Mouse (Mus musculus) gastrocnemius, postnatal 14 days (tissue): ENCODE data around the gene Mdn1. TPM values are rescaled to one million over a fixed set of nuclear protein-coding genes. Genes with fewer than 3 reads are reported as not detected.

Experiments used
- DNase-seq: peaks from one replicate; pipeline ENCODE4 v3.0.0; 2021; ENCODE audit warnings: mixed read lengths
- intact Hi-C: fragments of 180-260 bp; cut with DNase I; formaldehyde crosslinking; loops from one replicate; pipeline ENCODE4 v1.15.1; 2025; ENCODE audit warnings: low total_unique reads
- total RNA-seq, 2 experiments: library from RNA; stranded (reverse); gene quantifications; 2 replicates each; pipeline ENCODE4 v1.2.3; 2021

Mdn1 gene
- total RNA-seq, 2 experiments from 2014 or later = 6.8 to 7.7 TPM

DNA sequence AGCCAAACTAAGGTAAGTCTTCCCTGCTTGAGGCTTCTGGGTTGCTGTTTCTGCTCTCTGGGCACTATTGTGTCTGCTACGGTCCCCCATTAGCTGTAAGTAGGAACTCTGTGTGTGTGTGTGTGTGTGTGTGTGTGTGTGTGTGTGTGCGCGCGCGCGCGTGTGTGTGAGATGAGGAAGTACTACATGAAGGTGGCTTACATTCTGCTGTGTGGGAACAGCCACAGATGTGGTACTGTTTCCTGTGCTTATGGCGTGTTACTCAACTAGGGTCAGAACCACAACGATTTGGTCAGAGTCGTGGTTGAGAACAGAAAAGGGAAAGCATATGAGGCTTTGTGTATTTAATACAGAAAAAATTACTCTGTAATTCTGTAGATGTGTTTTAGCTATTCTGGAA is 111.1 kb downstream of the Mdn1 start:
- DNase-seq = no peak
- intact Hi-C loops = no loop called here

- no peak for DNase-seq
- intact Hi-C loops = loop anchor here (10.0 kb wide), 1 partner anchor 184 kb away; the partner anchor contains the start of gene Ankrd6
Measured at GRCm38 (mm10) chr4:32770284-32770810, 113.4 kb downstream of the Mdn1 start.

- intact Hi-C loops = loop anchor here (10.0 kb wide), 1 partner anchor 175 kb away; the partner anchor contains the start of gene Ankrd6
Measured at GRCm38 (mm10) chr4:32779996-32780395, 123.1 kb downstream of the Mdn1 start.

DNA sequence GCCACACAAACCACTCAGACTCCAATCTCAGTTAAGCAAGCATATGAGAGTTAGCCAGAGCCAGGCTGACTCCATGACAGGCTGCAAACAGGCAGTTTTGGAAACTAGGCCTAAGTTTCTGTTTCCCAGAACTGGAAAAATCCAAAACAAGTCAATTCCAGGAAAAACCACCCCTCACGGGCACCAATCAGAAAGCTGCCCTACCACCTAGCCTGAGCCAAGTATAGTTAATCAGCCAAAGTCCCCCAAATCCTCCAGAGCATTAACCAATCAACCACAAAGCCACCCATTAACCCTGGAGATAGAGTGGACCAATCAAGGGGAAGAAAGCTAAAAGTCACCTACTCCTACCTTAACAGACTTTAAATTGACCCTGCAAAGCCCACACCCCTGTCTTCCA is 130.2 kb downstream of the Mdn1 start:
- intact Hi-C loops = no loop called here
- DNase-seq = no peak

More at GRCm38 (mm10) chr4:32779996-32780395, 123.1 kb downstream of the Mdn1 start:
- DNase-seq = no peak

DNA sequence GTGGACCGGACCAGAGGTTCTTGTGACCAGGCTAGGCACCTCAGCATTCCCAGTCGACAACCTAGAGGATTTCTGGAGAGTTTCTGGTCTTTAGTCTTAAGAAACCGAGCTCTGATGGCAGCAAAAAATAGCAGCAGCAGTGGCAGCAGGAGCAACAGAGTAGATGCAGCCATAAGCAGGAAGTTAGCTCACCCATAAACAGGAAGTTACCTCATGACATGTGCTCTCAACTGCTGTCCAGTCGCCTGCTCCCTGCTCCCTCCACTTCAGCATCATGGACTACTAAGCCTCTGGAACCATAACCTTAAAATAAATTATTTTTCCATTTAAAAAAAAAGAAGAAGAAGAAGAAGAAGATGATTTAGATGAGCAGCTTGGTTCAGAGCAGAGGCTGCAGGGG is 132.1 kb downstream of the Mdn1 start:
- intact Hi-C loops = no loop called here
- DNase-seq = no peak

DNA sequence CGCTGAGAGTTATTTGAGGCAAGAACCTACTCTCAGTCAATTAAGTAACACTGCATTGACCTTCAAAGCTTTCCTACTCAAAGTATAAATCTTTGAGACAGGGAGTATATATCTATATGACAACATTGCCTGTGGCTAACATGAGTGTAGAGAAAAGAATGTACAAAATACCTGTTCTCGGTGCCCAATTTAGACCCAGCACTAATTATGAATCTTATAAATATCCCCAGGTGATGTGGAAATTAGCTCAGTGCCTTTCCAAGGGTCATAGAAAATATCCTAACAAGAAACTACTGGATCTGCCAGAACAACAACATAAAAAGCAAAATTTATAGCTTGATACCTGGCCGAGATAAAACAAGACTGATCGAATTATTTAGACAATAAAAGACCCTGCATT is 142.1 kb downstream of the Mdn1 start:
- intact Hi-C loops = no loop called here
- DNase-seq = no peak

DNA sequence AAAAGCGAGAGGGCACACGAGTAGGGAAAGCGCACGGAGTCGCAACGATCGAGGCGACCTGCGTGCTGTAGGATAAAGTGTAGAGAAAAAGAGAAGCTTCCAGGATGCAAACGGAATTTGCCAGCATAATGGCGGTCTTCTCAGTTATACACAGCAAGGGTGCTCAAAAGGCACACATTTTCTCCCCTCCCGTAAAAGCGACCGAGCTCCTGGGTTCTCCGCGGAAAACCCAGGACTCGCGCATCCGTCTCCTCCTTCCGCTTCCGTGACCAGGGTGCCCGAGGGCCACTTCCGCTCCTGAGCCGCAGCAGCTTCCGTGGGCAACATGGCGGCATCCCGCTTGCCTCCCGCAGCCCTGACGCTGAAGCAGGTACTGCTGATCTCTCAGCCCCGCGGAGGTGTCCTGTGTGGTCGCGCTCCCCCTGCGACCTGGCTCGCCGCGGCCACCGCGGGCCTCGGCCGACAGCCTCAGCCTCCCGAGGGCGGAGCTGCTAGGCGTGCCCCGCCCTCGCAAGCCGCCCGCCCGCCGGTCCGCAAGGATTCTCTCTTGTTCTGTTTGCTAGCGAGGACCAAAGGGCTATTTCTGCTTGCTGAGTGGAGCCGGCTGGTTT is 143.2 kb downstream of the Mdn1 start, which contains the start of gene Lyrm2:
Gene Lyrm2 (plus strand): TSS at position 288 of the 611 bp plus-strand sequence.
- intact Hi-C loops = no loop called here

GRCm38 (mm10) chr4:32800577-32801170 is 143.8 kb downstream of the Mdn1 start:
- intact Hi-C loops = no loop called here

More for the DNA sequence above, 143.2 kb downstream of the Mdn1 start, which contains the start of gene Lyrm2:
- peak; percentile 74 for DNase-seq

GRCm38 (mm10) chr4:32817478-32817877 is 160.6 kb downstream of the Mdn1 start:
- DNase-seq = no peak
- intact Hi-C loops = no loop called here

More at GRCm38 (mm10) chr4:32800577-32801170, 143.8 kb downstream of the Mdn1 start:
- DNase-seq = no peak

DNA sequence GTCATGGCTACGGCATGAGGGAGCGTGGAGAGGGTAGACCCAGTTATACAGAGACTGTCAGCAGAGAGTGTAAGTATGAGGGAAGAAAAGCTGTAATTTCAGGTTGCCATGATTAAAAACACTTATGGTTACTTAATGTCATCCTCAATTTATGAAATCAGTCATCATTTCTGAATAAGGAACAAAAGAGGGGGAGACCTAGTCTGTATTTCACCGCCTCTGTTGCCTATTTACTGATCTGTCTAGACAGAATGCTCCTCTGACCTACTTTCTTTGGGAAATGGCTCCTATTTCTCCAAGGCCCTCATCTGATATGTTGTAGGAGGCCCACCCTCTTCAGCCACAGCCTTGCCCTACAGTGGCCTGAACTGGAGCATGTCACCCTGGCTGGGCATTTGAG is 163.8 kb downstream of the Mdn1 start:
- DNase-seq = no peak
- intact Hi-C loops = no loop called here

DNA sequence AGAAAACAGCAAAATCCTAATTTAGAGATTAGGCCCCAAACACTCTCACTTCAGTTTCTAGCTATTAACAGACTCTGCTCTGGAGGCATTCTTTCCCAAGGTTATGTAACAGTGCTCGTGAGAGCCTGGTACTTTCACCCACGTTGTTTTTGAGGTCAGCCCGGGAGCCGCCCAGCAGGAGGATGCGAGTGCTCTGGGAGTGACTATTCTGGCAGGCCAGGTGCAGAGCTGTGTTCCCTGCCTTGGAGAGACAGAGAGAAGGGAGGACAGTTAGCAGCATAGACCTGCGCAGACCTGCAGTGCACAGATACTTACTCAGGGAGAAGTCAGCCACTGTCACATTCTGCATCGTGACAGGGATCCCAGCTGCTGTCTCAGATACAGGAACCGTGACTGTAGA is 167.3 kb downstream of the Mdn1 start:
- intact Hi-C loops = no loop called here
- no peak for DNase-seq

Other genes with a start within 250 kb of the Mdn1 start
- gene Gja10, start 54.4 kb upstream of the Mdn1 start, total RNA-seq = not detected
- 1 to 10 TPM; 4.7 to 5.2 TPM for gene Casp8ap2, start 41.7 kb upstream of the Mdn1 start, total RNA-seq
- 10 to 100 TPM; 28.6 to 38.6 TPM for gene Lyrm2, start 143.1 kb downstream of the Mdn1 start, total RNA-seq